Mouse (Mus musculus) megakaryocyte-erythroid progenitor cell, adult 5-6 weeks (primary cell): ENCODE measurements around the gene Dus1l. TPM values are rescaled to one million over a fixed set of nuclear protein-coding genes. Genes with fewer than 3 reads are reported as not detected.

ENCODE experiments used
- ATAC-seq: replicated peaks from 2 replicates; pipeline ENCODE4 v1.8.0; 2016; ENCODE audit warnings: mild to moderate bottlenecking, inconsistent platforms; ENCODE audit not compliant: severe bottlenecking, poor library complexity, low FRiP score, low TSS enrichment
- total RNA-seq, 2 experiments: library from RNA; stranded (forward) in 1 of 2; stranded (reverse) in 1 of 2; fragments of 200-1000, 215-1000 nt in 1 of 2; fragments of >200 nt in 1 of 2; fragmentation: Nextera tagmentation in 1 of 2; gene quantifications; 2 replicates each; pipeline ENCODE4 v1.2.3; 2014 to 2017

The Dus1l gene
- total RNA-seq, 2 experiments from 2014 or later = 87.6 to 150 TPM

GRCm38 (mm10) chr11:120744121-120744701, 52.0 kb downstream of the Dus1l start:
- no peak for ATAC-seq

- ATAC-seq = no peak
Observed at GRCm38 (mm10) chr11:120740981-120741380, 55.2 kb downstream of the Dus1l start.

Other genes starting within 250 kb of the Dus1l start
- 60.4 and 62.7 TPM in 2 replicates for gene Mcrip1, start 246.7 kb downstream of the Dus1l start, total RNA-seq (2014; fragmentation: Nextera tagmentation)
- 18.5 and 18.8 TPM in 2 replicates for gene Mcrip1, start 246.7 kb downstream of the Dus1l start, total RNA-seq (2017)
- not detected in 2 replicates for gene Ppp1r27, start 245.3 kb downstream of the Dus1l start, total RNA-seq (2014; fragmentation: Nextera tagmentation)
- gene Ppp1r27, start 245.3 kb downstream of the Dus1l start, total RNA-seq (2017) = not detected in 2 replicates
- 236 and 270 TPM in 2 replicates for gene P4hb, start 223.2 kb downstream of the Dus1l start, total RNA-seq (2014; fragmentation: Nextera tagmentation)
- gene P4hb, start 223.2 kb downstream of the Dus1l start, total RNA-seq (2017) = 334 and 373 TPM in 2 replicates
- gene Arhgdia, start 214.8 kb downstream of the Dus1l start, total RNA-seq (2014; fragmentation: Nextera tagmentation) = 248 and 334 TPM in 2 replicates
- 96.3 and 154 TPM in 2 replicates for gene Arhgdia, start 214.8 kb downstream of the Dus1l start, total RNA-seq (2017)
- 157 and 232 TPM in 2 replicates for gene Alyref, start 198.0 kb downstream of the Dus1l start, total RNA-seq (2014; fragmentation: Nextera tagmentation)
- gene Alyref, start 198.0 kb downstream of the Dus1l start, total RNA-seq (2017) = 208 and 278 TPM in 2 replicates
- gene Anapc11, start 198.0 kb downstream of the Dus1l start, total RNA-seq (2014; fragmentation: Nextera tagmentation) = 84.0 and 110 TPM in 2 replicates
- gene Anapc11, start 198.0 kb downstream of the Dus1l start, total RNA-seq (2017) = 21.9 and 27.6 TPM in 2 replicates
- 3.3 TPM in 1 of 2 replicates, not detected in the other for gene Npb, start 187.9 kb downstream of the Dus1l start, total RNA-seq (2014; fragmentation: Nextera tagmentation)
- not detected in 2 replicates for gene Npb, start 187.9 kb downstream of the Dus1l start, total RNA-seq (2017)
- gene Pcyt2, start 178.5 kb downstream of the Dus1l start, total RNA-seq (2014; fragmentation: Nextera tagmentation) = 74.6 and 87.3 TPM in 2 replicates
- gene Pcyt2, start 178.5 kb downstream of the Dus1l start, total RNA-seq (2017) = 28.5 and 29.6 TPM in 2 replicates
- gene Sirt7, start 171.2 kb downstream of the Dus1l start, total RNA-seq (2014; fragmentation: Nextera tagmentation) = 62.8 and 79.3 TPM in 2 replicates
- 39.8 and 48.3 TPM in 2 replicates for gene Sirt7, start 171.2 kb downstream of the Dus1l start, total RNA-seq (2017)
- gene Mafg, start 162.8 kb downstream of the Dus1l start, total RNA-seq (2014; fragmentation: Nextera tagmentation) = 26.0 and 31.6 TPM in 2 replicates
- gene Mafg, start 162.8 kb downstream of the Dus1l start, total RNA-seq (2017) = 11.7 and 12.2 TPM in 2 replicates
- gene Pycr1, start 152.6 kb downstream of the Dus1l start, total RNA-seq (2014; fragmentation: Nextera tagmentation) = 0.13 and 1.1 TPM in 2 replicates
- gene Pycr1, start 152.6 kb downstream of the Dus1l start, total RNA-seq (2017) = 1.5 TPM in 1 of 2 replicates, not detected in the other
- gene Myadml2, start 148.2 kb downstream of the Dus1l start, total RNA-seq (2014; fragmentation: Nextera tagmentation) = 6.3 TPM in 1 of 2 replicates, not detected in the other
- not detected in 2 replicates for gene Myadml2, start 148.2 kb downstream of the Dus1l start, total RNA-seq (2017)
- not detected in 2 replicates for gene Notum, start 135.2 kb downstream of the Dus1l start, total RNA-seq (2014; fragmentation: Nextera tagmentation)
- gene Notum, start 135.2 kb downstream of the Dus1l start, total RNA-seq (2017) = not detected in 2 replicates
- gene Aspscr1, start 123.4 kb downstream of the Dus1l start, total RNA-seq (2014; fragmentation: Nextera tagmentation) = 79.5 and 108 TPM in 2 replicates
- 15.5 and 52.7 TPM in 2 replicates for gene Aspscr1, start 123.4 kb downstream of the Dus1l start, total RNA-seq (2017)
- gene Cenpx, start 82.7 kb downstream of the Dus1l start, total RNA-seq (2014; fragmentation: Nextera tagmentation) = 132 and 157 TPM in 2 replicates
- 95.0 and 99.4 TPM in 2 replicates for gene Cenpx, start 82.7 kb downstream of the Dus1l start, total RNA-seq (2017)
- gene Lrrc45, start 82.5 kb downstream of the Dus1l start, total RNA-seq (2014; fragmentation: Nextera tagmentation) = 25.3 and 34.4 TPM in 2 replicates
- 37.0 and 38.1 TPM in 2 replicates for gene Lrrc45, start 82.5 kb downstream of the Dus1l start, total RNA-seq (2017)
- gene Rac3, start 74.9 kb downstream of the Dus1l start, total RNA-seq (2014; fragmentation: Nextera tagmentation) = 1.6 and 2.9 TPM in 2 replicates
- not detected in 2 replicates for gene Rac3, start 74.9 kb downstream of the Dus1l start, total RNA-seq (2017)
- 12.7 and 14.9 TPM in 2 replicates for gene Dcxr, start 69.1 kb downstream of the Dus1l start, total RNA-seq (2014; fragmentation: Nextera tagmentation)
- gene Dcxr, start 69.1 kb downstream of the Dus1l start, total RNA-seq (2017) = 6.2 and 10.2 TPM in 2 replicates
- gene Cbr2, start 64.3 kb downstream of the Dus1l start, total RNA-seq (2014; fragmentation: Nextera tagmentation) = not detected in 2 replicates
- not detected in 2 replicates for gene Cbr2, start 64.3 kb downstream of the Dus1l start, total RNA-seq (2017)
- 2.5 and 12.0 TPM in 2 replicates for gene Hmga1b, start 33.6 kb downstream of the Dus1l start, total RNA-seq (2014; fragmentation: Nextera tagmentation)
- 8.7 and 10.9 TPM in 2 replicates for gene Hmga1b, start 33.6 kb downstream of the Dus1l start, total RNA-seq (2017)
- gene Rfng, start 12.2 kb downstream of the Dus1l start, total RNA-seq (2014; fragmentation: Nextera tagmentation) = 43.1 and 47.2 TPM in 2 replicates
- gene Rfng, start 12.2 kb downstream of the Dus1l start, total RNA-seq (2017) = 4.8 and 9.5 TPM in 2 replicates
- gene Gps1, start 12.1 kb downstream of the Dus1l start, total RNA-seq (2014; fragmentation: Nextera tagmentation) = 107 TPM in 2 replicates
- gene Gps1, start 12.1 kb downstream of the Dus1l start, total RNA-seq (2017) = 103 and 119 TPM in 2 replicates
- 92.0 and 92.3 TPM in 2 replicates for gene Fasn, start 28.1 kb upstream of the Dus1l start, total RNA-seq (2014; fragmentation: Nextera tagmentation)
- 27.2 and 34.0 TPM in 2 replicates for gene Fasn, start 28.1 kb upstream of the Dus1l start, total RNA-seq (2017)
- 9.0 and 14.0 TPM in 2 replicates for gene Ccdc57, start 136.5 kb upstream of the Dus1l start, total RNA-seq (2014; fragmentation: Nextera tagmentation)
- gene Ccdc57, start 136.5 kb upstream of the Dus1l start, total RNA-seq (2017) = 6.4 and 6.8 TPM in 2 replicates
- 0.15 and 1.9 TPM in 2 replicates for gene Slc16a3, start 152.1 kb upstream of the Dus1l start, total RNA-seq (2014; fragmentation: Nextera tagmentation)
- 2.1 and 3.2 TPM in 2 replicates for gene Slc16a3, start 152.1 kb upstream of the Dus1l start, total RNA-seq (2017)
- 64.0 and 86.0 TPM in 2 replicates for gene Csnk1d, start 194.9 kb upstream of the Dus1l start, total RNA-seq (2014; fragmentation: Nextera tagmentation)
- gene Csnk1d, start 194.9 kb upstream of the Dus1l start, total RNA-seq (2017) = 109 and 132 TPM in 2 replicates
- gene Cd7, start 243.0 kb upstream of the Dus1l start, total RNA-seq (2014; fragmentation: Nextera tagmentation) = 16.6 TPM in 2 replicates
- 1.2 and 6.7 TPM in 2 replicates for gene Cd7, start 243.0 kb upstream of the Dus1l start, total RNA-seq (2017)